Comparison of ENCODE assay signal across 8 mouse cellular contexts in genomic region chr11:76099193-76099975, GRCm38 (mm10).
A peak's percentile ranks its signal among the peaks of the same experiment; 100 is the strongest.
DNase-seq lines count a peak whose midpoint lies in the region.

No protein-coding gene starts in this region.

- DNase-seq in gastrocnemius, postnatal 25 days, result peak; percentile 25
- DNase-seq in gastrocnemius, adult 18-20 months (ENCODE audit: low spot score), result no peak
- peak; percentile 41 to 45 for DNase-seq in adrenal gland, postnatal 36 days
- DNase-seq in forelimb bud, embryonic 11.5 days (ENCODE audit: low read depth, low spot score), result peak; percentile 63
- peak; percentile 39 for DNase-seq in large intestine, adult 2 months (ENCODE audit: low read depth, low spot score)
- DNase-seq in spleen, postnatal 4 days (ENCODE audit: low spot score in 2 of 2), result no peak
- no peak for DNase-seq in right cerebral cortex, postnatal 10 days (ENCODE audit: low spot score in 2 of 2)
- no peak for DNase-seq in thymus, postnatal 14 days

- 21% methylated on average over 4 of the region's 4 CpGs for WGBS in large intestine, adult 2 months

Comparison
In these comparisons a context has a peak if more than half of its experiments do, and no peak if none do; other contexts are left out.
1. DNase-seq: peak in gastrocnemius, postnatal 25 days (single experiment), adrenal gland, postnatal 36 days (2 of 2), forelimb bud, embryonic 11.5 days (single experiment) and large intestine, adult 2 months (single experiment); none in gastrocnemius, adult 18-20 months (single experiment), spleen, postnatal 4 days (0 of 2), right cerebral cortex, postnatal 10 days (0 of 2) and thymus, postnatal 14 days (single experiment).